Mouse (Mus musculus) kidney, postnatal 14 days (tissue): ENCODE results near the gene Prpf39.

Experiments
- DNase-seq: peaks from one replicate; pipeline ENCODE4 v3.0.0; 2022; ENCODE audit warnings: mixed read lengths

Prpf39 gene

GRCm38 (mm10) chr12:65036190-65036870 lies at the start of gene Prpf39:
Gene Prpf39, plus strand, starts transcription at chr12:65036333.
- DNase-seq = peak; percentile 95

DNA sequence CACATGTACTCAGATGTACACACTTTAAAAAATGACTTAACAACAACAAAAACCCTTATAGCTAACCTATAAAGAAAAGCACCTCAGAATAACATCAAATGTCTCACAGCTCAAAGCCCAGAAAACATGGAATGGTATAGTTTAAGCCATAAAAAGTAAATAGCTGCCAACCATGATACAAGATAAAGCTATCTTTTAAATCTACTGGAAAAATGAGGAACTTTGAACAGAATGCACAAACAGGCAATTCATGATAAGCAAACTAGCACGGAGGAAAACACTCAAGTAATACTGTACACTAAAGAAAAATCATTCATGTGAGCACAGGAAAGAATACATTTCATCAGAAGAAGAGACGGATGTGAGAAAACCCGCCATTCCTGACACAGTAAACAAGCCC lies 28.4 kb upstream of the Prpf39 start:
- no peak for DNase-seq

- no peak for DNase-seq
Measured at GRCm38 (mm10) chr12:65022842-65023241, 13.3 kb upstream of the Prpf39 start.

DNA sequence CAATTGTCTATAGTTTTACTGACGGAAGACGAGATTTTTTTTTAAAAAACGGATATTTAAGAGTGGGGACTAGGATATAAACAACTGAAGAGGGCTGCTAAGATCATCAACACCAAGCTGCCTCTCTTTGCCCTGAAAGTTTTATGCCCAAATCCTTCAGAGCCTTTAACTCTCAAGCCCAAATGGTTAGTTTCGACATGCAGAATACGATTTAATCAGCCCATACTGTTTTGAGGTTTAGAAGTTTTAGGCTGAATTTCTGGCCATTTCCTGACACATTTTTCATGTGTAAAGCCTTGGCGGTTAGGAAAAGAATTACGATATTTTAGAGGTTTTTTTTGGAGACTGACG lies 319 bp upstream of the Prpf39 start:
- no peak for DNase-seq

GRCm38 (mm10) chr12:65036892-65037545 lies 886 bp downstream of the Prpf39 start:
- no peak for DNase-seq

- DNase-seq = no peak
Measured at GRCm38 (mm10) chr12:65037546-65037937, 1.4 kb downstream of the Prpf39 start.

DNA sequence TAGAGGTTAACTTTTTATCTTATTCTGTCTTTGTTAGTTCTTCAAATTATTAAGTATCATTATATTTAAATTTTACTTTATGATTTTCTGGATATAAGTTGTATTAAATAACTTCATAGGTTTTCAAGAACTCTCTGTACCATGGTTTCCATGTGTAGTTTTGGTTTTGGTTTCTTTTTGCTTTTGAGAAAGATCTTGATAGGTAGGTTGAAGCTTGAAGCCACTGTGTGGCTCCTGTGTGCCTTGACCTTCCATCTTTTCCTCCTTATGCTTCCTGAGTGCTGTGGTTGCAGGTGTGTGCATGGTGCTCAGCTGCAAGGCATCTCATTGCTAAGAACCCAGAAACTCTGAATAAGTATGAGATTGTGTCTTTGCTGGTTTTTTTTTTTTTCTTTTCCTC lies 12.7 kb downstream of the Prpf39 start:
- no peak for DNase-seq

- DNase-seq = no peak
Measured at GRCm38 (mm10) chr12:65058203-65058602, 22.1 kb downstream of the Prpf39 start.

DNA sequence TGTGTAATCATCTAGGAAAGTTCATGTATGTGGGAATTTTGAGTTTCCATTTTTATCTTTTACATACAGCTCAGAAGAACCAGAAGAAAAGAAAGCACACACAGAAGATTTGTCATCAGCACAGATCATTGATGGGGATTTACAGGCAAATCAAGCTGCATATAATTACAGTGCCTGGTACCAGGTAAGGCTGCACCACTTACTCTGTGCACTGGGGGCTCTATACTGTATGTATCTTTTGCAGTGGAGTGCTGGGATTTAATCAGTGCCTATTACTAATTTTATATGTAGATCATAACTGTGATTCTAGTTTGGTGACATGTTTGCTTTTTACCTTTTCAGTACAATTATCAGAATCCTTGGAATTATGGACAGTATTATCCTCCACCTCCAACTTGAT lies 24.9 kb downstream of the Prpf39 start:
- DNase-seq = no peak

GRCm38 (mm10) chr12:65065241-65065640 lies 29.1 kb downstream of the Prpf39 start:
- DNase-seq = no peak

GRCm38 (mm10) chr12:65066234-65066633 lies 30.1 kb downstream of the Prpf39 start:
- no peak for DNase-seq

GRCm38 (mm10) chr12:65068409-65068808 lies 32.3 kb downstream of the Prpf39 start:
- DNase-seq = no peak

DNA sequence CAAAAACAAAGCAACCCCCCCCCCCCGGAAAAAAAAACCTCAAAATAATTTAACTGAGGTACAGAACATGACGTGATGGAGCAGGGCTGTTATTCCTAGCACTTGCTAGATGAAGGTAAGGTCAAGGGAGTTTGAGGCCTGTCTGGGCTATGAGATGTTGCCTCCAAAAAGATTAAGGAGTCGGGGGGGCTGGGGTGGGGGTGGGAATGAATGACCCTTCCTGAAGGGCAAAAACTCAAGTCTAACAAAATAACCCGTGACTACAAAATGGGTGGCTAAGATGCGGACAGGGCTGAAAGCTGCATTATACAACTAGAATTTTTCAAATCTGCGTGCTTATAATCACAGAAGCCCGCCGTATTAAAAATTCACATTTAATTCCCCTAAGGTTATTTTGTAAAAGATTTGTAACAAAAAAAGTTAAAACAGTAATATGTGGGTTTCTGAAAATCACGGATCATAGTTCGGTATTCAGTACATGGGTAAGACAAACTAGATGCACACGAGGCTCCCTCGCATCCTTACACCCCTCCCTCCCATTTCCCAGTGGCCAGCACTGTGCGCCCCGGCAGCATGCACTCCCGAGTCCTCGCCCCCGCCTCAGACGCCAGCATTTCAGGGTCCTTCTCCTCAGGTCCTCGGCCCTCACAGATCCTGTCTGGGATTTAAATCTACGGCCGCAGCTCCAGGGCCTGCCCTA lies 36.9 kb downstream of the Prpf39 start:
- no peak for DNase-seq

DNA sequence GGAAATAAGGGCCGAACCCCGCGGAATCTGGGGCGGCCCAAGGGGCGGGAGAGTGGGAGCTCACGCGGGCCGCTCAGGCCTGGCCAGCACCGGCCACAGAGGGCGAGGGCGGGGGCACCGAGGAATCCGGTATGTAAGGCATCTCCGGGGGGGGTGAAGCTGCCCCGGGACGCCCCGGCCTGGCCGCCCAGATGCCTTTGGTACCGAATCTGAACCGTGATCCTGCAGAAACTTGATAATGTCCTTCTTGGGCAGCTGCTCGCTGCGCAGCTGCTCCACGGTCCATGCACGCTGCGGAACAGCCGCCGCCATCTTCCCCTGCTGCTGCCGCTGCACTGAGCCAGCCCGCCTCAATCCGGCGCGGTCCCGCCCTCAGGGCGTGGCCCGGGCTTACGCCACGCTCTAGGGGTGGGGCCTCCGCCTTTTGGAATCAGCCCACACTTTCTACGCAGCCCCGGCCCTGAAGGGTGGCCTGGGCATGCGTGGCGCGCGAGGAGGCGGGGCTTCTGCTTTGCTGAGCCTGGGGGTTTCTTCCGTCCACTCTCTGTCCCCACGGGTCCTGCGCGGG lies 37.6 kb downstream of the Prpf39 start, which contains the start of gene Fkbp3:
TSS of gene Fkbp3 (minus strand) at position 397 of the 568 bp plus-strand sequence.
- DNase-seq = peak; percentile 98

GRCm38 (mm10) chr12:65074651-65075050 lies 38.5 kb downstream of the Prpf39 start:
- DNase-seq = no peak

DNA sequence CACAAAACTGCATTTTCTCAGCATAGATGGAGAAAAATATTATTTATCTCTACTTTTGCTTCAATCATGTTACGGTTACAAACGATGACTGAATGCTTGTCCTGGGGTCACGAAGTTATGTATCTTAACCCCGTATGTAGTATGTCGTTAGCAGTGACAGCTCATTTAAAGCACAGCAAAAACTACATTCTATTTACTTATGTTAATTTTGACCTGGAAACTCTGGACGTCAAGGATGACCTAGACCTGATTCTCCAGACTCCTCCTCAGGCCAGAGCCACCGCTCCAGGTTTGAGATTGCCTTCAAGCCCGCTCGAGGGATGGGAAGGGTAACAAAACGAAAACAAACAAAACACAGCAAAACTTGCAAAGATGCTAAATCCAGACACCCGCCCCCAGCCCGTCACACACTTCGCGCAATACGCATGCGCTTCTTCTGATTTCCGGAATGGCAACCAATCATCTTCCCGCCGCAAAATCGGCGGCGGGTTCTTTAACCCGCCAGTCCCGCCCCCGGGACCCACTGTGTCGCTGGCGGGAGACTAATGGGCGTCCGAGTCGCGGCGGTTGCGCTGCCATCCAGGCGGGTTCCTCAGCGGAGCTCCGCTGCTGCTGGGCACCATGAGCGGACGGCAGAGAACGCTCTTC lies 39.1 kb downstream of the Prpf39 start, which contains the start of gene Fancm:
TSS of gene Fancm (plus strand) at position 519 of the 648 bp plus-strand sequence.
- DNase-seq = peak; percentile 94

- no peak for DNase-seq
Measured at GRCm38 (mm10) chr12:65075733-65076310, 39.7 kb downstream of the Prpf39 start.

DNA sequence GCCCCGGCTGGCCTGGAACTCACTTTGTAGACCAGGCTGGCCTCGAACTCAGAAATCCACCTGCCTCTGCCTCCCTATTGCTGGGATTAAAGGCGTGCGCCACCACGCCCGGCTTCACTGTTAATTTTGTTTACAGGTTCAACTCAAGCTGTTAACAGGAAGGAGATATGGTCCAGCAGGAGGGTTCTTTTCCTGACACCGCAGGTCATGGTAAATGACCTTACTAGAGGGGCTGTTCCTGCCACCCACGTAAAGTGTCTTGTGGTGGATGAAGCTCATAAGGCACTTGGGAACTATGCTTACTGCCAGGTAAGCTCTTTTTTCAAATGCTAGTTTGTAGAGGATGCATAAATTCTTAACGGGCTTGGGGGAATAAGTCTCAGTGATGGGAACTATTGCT lies 40.8 kb downstream of the Prpf39 start:
- no peak for DNase-seq

GRCm38 (mm10) chr12:65108746-65109145 lies 72.6 kb downstream of the Prpf39 start:
- DNase-seq = no peak

DNA sequence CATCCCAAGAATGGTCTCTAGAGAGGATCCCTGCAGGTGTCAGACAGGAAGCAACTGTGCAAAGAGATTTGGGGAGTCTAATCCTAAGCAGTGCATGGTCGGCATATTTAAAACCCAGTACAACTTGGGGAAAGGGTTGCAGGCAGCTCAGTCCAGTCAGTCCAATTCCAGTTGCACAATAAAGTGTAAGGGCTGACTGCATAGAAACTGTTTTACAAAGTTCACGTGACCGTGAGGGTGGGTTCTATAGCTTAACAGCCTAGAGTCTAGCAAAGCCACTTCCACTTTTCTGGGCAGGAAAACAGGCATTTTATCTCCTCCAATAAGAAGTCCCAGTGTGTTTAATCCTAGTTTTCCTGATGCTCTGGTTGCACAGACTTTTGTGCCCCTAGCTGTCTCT lies 75.4 kb downstream of the Prpf39 start:
- no peak for DNase-seq

DNA sequence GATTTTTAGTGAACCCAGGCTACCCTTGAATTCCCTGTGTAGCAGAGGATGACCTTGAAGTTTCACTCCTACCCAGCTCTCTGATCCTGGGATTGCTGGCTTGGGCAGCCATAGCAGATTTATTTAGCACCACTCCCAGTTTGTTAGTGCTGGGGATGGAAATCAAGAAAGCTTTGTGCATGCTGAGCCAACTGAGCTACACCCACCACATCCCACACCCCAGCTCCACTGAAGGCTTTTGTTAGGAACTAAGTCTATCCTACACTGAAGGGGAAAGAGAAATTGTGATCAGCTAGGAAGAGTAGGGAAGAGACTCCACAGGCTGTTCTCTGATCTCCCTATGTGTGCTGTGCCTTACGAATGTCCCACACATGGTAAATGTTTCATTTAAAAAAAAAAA lies 76.7 kb downstream of the Prpf39 start:
- DNase-seq = no peak
